Mouse (Mus musculus) stomach, embryonic 16.5 days (tissue): ENCODE measurements around the gene Pomt2. TPM values are rescaled to one million over a fixed set of nuclear protein-coding genes. Genes with fewer than 3 reads are reported as not detected.
"Not testable (repeated sequence)": the region's sequence is repeated elsewhere in the genome, so short reads cannot be mapped to it uniquely, and the experiment has no call there.

Experiments used
- ATAC-seq: fragments of 200-750 bp; cut with Nextera tagmentation; 2 replicates; pipeline ENCODE4 v1.8.0; 2017; ENCODE audit warnings: moderate number of reproducible peaks, moderate TSS enrichment; ENCODE audit not compliant: insufficient read depth, low FRiP score
- H3K27ac ChIP-seq: fragments of 300-500 bp; sonication (generic); 2 replicates; pipeline ENCODE4 v1.5.1; 2014; ENCODE audit warnings: low read length
- H3K27me3 ChIP-seq: fragments of 300-500 bp; sonication (generic); 2 replicates; pipeline ENCODE4 v1.6.1; 2014; ENCODE audit warnings: low read length, control low read depth, mixed read lengths; ENCODE audit not compliant: control insufficient read depth, insufficient read depth
- H3K36me3 ChIP-seq: fragments of 300-500 bp; sonication (generic); 2 replicates; pipeline ENCODE4 v1.6.1; 2014; ENCODE audit warnings: low read length; ENCODE audit not compliant: control insufficient read depth, insufficient read depth
- H3K4me1 ChIP-seq: fragments of 300-500 bp; sonication (generic); 2 replicates; pipeline ENCODE4 v1.6.1; 2014; ENCODE audit warnings: low read length, control low read depth, mixed read lengths; ENCODE audit not compliant: control insufficient read depth, insufficient read depth
- H3K4me2 ChIP-seq: fragments of 300-500 bp; sonication (generic); 2 replicates; pipeline ENCODE4 v1.6.1; 2014; ENCODE audit warnings: low read depth, low read length, mixed read lengths
- H3K4me3 ChIP-seq: fragments of 300-500 bp; sonication (generic); replicated peaks from 2 replicates; pipeline ENCODE4 v1.5.1; 2014; ENCODE audit warnings: mild to moderate bottlenecking, low read length
- H3K9ac ChIP-seq: fragments of 300-500 bp; sonication (generic); 2 replicates; pipeline ENCODE4 v1.6.1; 2014; ENCODE audit warnings: low read length
- H3K9me3 ChIP-seq: fragments of 300-500 bp; sonication (generic); replicated peaks from 2 replicates; pipeline ENCODE4 v1.6.1; 2016; ENCODE audit warnings: low read length, control low read depth; ENCODE audit not compliant: control insufficient read depth
- WGBS: fragments of 180-500 bp; shearing (Covaris S2); extraction: QIAGEN DNeasy Blood & Tissue Kit; methylation state at CpG from one replicate; pipeline ENCODE4 v1.1.7; 2014; 5-methylcytosine and 5-hydroxymethylcytosine counted together
- polyA plus RNA-seq: library from polyadenylated mRNA; unstranded; fragments of >200 nt; fragmentation: Nextera tagmentation; extraction: Ambion mirVana; gene quantifications from 2 replicates; pipeline ENCODE4 v1.2.1, GENCODE M21; 2015

Pomt2 gene
- polyA plus RNA-seq, 1 experiment from 2014 or later = 13.7 TPM

GRCm38 (mm10) chr12:87157361-87157760, 9.6 kb upstream of the Pomt2 start:
- no peaks in the 10 kb centered on the region for H3K27me3 ChIP-seq
- peak overlapping the region; percentile 31 for H3K4me2 ChIP-seq
- peak; percentile 76; the same call in 1 of the 2 replicates for ATAC-seq
- no peaks in the 10 kb centered on the region for H3K9me3 ChIP-seq
- no peak overlapping the region for H3K27ac ChIP-seq
- WGBS = 36% methylated on average over 4 of the region's 4 CpGs
- H3K4me3 ChIP-seq = no peak overlapping the region
- no peaks in the 10 kb centered on the region for H3K36me3 ChIP-seq
- peaks cover 5% of the 10 kb centered on the region; the same call in 1 of the 2 replicates for H3K4me1 ChIP-seq
- no peak overlapping the region for H3K9ac ChIP-seq

- H3K9ac ChIP-seq, H3K36me3 ChIP-seq, H3K27me3 ChIP-seq, H3K4me3 ChIP-seq, H3K4me1 ChIP-seq, H3K27ac ChIP-seq, H3K4me2 ChIP-seq, H3K9me3 ChIP-seq, ATAC-seq: not testable (repeated sequence)
- 90% methylated on average over 4 of the region's 4 CpGs for WGBS
These were observed 6.7 kb upstream of the Pomt2 start for GRCm38 (mm10) chr12:87154448-87154847.

GRCm38 (mm10) chr12:87149471-87149870, 1.7 kb upstream of the Pomt2 start:
- WGBS = 94% methylated on average over 5 of the region's 5 CpGs
- Histone ChIP-seq H3K4me3 (no peak overlapping the region), H3K4me2 (no peak overlapping the region), H3K27me3 (no peaks in the 10 kb centered on the region), H3K9me3 (no peaks in the 10 kb centered on the region), H3K4me1 (peaks cover 8% of the 10 kb centered on the region), H3K9ac (no peak overlapping the region), H3K27ac (no peak overlapping the region), H3K36me3 (peaks cover 5% of the 10 kb centered on the region)
- no peak for ATAC-seq

GRCm38 (mm10) chr12:87148136-87148535, 368 bp upstream of the Pomt2 start:
- Histone ChIP-seq H3K27ac (peak overlapping the region; percentile 96), H3K9ac (peak overlapping the region; percentile 84), H3K4me2 (peak overlapping the region; percentile 80), H3K4me3 (peak overlapping the region; percentile 94), H3K9me3 (no peaks in the 10 kb centered on the region), H3K27me3 (no peaks in the 10 kb centered on the region), H3K4me1 (peaks cover 8% of the 10 kb centered on the region), H3K36me3 (peaks cover 5% of the 10 kb centered on the region)
- no peak for ATAC-seq
- WGBS = 10% methylated on average over 15 of the region's 15 CpGs

- H3K9me3 ChIP-seq = no peaks in the 10 kb centered on the region
- H3K36me3 ChIP-seq = peaks cover 5% of the 10 kb centered on the region
- no peaks in the 10 kb centered on the region for H3K27me3 ChIP-seq
- peak within 1 kb of the TSS; percentile 84 for H3K9ac ChIP-seq
- H3K4me2 ChIP-seq = peak within 1 kb of the TSS; percentile 83
- peak within 1 kb of the TSS; percentile 96 for H3K27ac ChIP-seq
- WGBS = 0% methylated on average over 27 of the region's 27 CpGs
- peak within 1 kb of the TSS; percentile 94 for H3K4me3 ChIP-seq
- ATAC-seq = peak; percentile 79
- peaks cover 8% of the 10 kb centered on the region for H3K4me1 ChIP-seq
These were observed 802 bp downstream of the Pomt2 start, which contains the start of gene Gstz1 for GRCm38 (mm10) chr12:87146966-87147365. Gene Gstz1, plus strand, starts transcription at chr12:87147165.

GRCm38 (mm10) chr12:87142156-87142555, 5.6 kb downstream of the Pomt2 start:
- no peak overlapping the region for H3K9ac ChIP-seq
- no peak overlapping the region for H3K4me2 ChIP-seq
- H3K36me3 ChIP-seq = 0 out of 2 replicates have a peak, but pooled peaks cover 4% of the 10 kb centered on the region
- ATAC-seq = no peak
- no peak overlapping the region for H3K27ac ChIP-seq
- no peak overlapping the region for H3K4me3 ChIP-seq
- 77% methylated on average over 2 of the region's 2 CpGs for WGBS
- H3K27me3 ChIP-seq = no peaks in the 10 kb centered on the region
- H3K9me3 ChIP-seq = no peaks in the 10 kb centered on the region
- peaks cover 8% of the 10 kb centered on the region; the same call in 1 of the 2 replicates for H3K4me1 ChIP-seq

GRCm38 (mm10) chr12:87138768-87139167, 9.0 kb downstream of the Pomt2 start:
- H3K27me3 ChIP-seq = no peaks in the 10 kb centered on the region
- no peak for ATAC-seq
- WGBS = 78% methylated on average over 2 of the region's 2 CpGs
- no peak overlapping the region for H3K27ac ChIP-seq
- no peak overlapping the region for H3K4me2 ChIP-seq
- H3K36me3 ChIP-seq = 0 out of 2 replicates have a peak, but pooled peaks cover 4% of the 10 kb centered on the region
- H3K4me3 ChIP-seq = no peak overlapping the region
- H3K9ac ChIP-seq = no peak overlapping the region
- H3K9me3 ChIP-seq = no peaks in the 10 kb centered on the region
- H3K4me1 ChIP-seq = no peaks in the 10 kb centered on the region

GRCm38 (mm10) chr12:87138342-87138701, 9.4 kb downstream of the Pomt2 start:
- 93% methylated on average over 2 of the region's 2 CpGs for WGBS
- Histone ChIP-seq H3K27me3 (no peaks in the 10 kb centered on the region), H3K4me3 (no peak overlapping the region), H3K36me3 (0 out of 2 replicates have a peak, but pooled peaks cover 4% of the 10 kb centered on the region), H3K9ac (no peak overlapping the region), H3K4me2 (no peak overlapping the region), H3K27ac (no peak overlapping the region), H3K4me1 (no peaks in the 10 kb centered on the region), H3K9me3 (no peaks in the 10 kb centered on the region)
- no peak for ATAC-seq

- WGBS = 86% methylated on average over 15 of the region's 15 CpGs
- Histone ChIP-seq H3K36me3 (0 out of 2 replicates have a peak, but pooled peaks cover 4% of the 10 kb centered on the region), H3K27ac (no peak overlapping the region), H3K9ac (no peak overlapping the region), H3K4me3 (no peak overlapping the region), H3K4me1 (no peaks in the 10 kb centered on the region), H3K9me3 (no peaks in the 10 kb centered on the region), H3K27me3 (no peaks in the 10 kb centered on the region), H3K4me2 (no peak overlapping the region)
- ATAC-seq = no peak
These were observed 10.1 kb downstream of the Pomt2 start for GRCm38 (mm10) chr12:87137439-87138341.
